Mouse (Mus musculus) neural tube, embryonic 13.5 days (tissue): ENCODE measurements around the gene Tex33. TPM values are rescaled to one million over a fixed set of nuclear protein-coding genes. Genes with fewer than 3 reads are reported as not detected.

ENCODE experiments used
- ATAC-seq: fragments of 200-750 bp; cut with Nextera tagmentation; 2 replicates; pipeline ENCODE4 v1.8.0; 2017; ENCODE audit warnings: low read depth, mild to moderate bottlenecking, moderate TSS enrichment, moderate library complexity
- H3K27ac ChIP-seq: fragments of 300-500 bp; sonication (generic); replicated peaks from 2 replicates; pipeline ENCODE4 v1.5.1; 2015; ENCODE audit warnings: moderate library complexity, mild to moderate bottlenecking, inconsistent platforms
- H3K27me3 ChIP-seq: fragments of 300-500 bp; sonication (generic); 2 replicates; pipeline ENCODE4 v1.6.1; 2015; ENCODE audit warnings: mild to moderate bottlenecking, inconsistent platforms
- H3K36me3 ChIP-seq: fragments of 300-500 bp; sonication (generic); 2 replicates; pipeline ENCODE4 v1.6.1; 2015; ENCODE audit warnings: mild to moderate bottlenecking, inconsistent platforms
- H3K4me1 ChIP-seq: fragments of 300-500 bp; sonication (generic); replicated peaks from 2 replicates; pipeline ENCODE4 v1.6.1; 2015; ENCODE audit warnings: inconsistent platforms
- H3K4me2 ChIP-seq: fragments of 300-500 bp; sonication (generic); 2 replicates; pipeline ENCODE4 v1.6.1; 2015; ENCODE audit warnings: inconsistent platforms, mild to moderate bottlenecking, moderate library complexity
- H3K4me3 ChIP-seq: fragments of 300-500 bp; sonication (generic); 2 replicates; pipeline ENCODE4 v1.5.1; 2015; ENCODE audit warnings: mild to moderate bottlenecking, inconsistent platforms
- H3K9ac ChIP-seq: fragments of 300-500 bp; sonication (generic); 2 replicates; pipeline ENCODE4 v1.6.1; 2015; ENCODE audit warnings: moderate library complexity, mild to moderate bottlenecking, inconsistent platforms
- H3K9me3 ChIP-seq: fragments of 300-500 bp; sonication (generic); 2 replicates; pipeline ENCODE4 v1.6.1; 2016; ENCODE audit warnings: inconsistent platforms
- WGBS: fragments of 180-500 bp; shearing (Covaris S2); methylation state at CpG from one replicate; pipeline ENCODE4 v1.1.7; 2015; 5-methylcytosine and 5-hydroxymethylcytosine counted together
- polyA plus RNA-seq: library from polyadenylated mRNA; unstranded; fragments of >200 nt; fragmentation: Nextera tagmentation; extraction: Ambion mirVana; gene quantifications from 2 replicates; pipeline ENCODE4 v1.2.1, GENCODE M21; 2015

Tex33 gene
- polyA plus RNA-seq, 1 experiment from 2014 or later, result not detected

- Histone ChIP-seq H3K27ac (0 out of 2 replicates have a peak overlapping the region, but pooled peaks have one; percentile 1), H3K4me2 (no peak overlapping the region), H3K9ac (0 out of 2 replicates have a peak overlapping the region, but pooled peaks have one; percentile 22), H3K9me3 (no peaks in the 10 kb centered on the region), H3K36me3 (peaks cover 50% of the 10 kb centered on the region), H3K27me3 (no peaks in the 10 kb centered on the region), H3K4me3 (no peak overlapping the region), H3K4me1 (peaks cover 50% of the 10 kb centered on the region)
- no peak for ATAC-seq
- 85% methylated on average over 10 of the region's 10 CpGs for WGBS
These were observed 35.2 kb upstream of the Tex33 start for GRCm38 (mm10) chr15:78430874-78431273.

GRCm38 (mm10) chr15:78429871-78430622, 34.3 kb upstream of the Tex33 start:
- H3K4me2 ChIP-seq, result peak overlapping the region; percentile 89
- no peaks in the 10 kb centered on the region for H3K27me3 ChIP-seq
- H3K9me3 ChIP-seq, result no peaks in the 10 kb centered on the region
- WGBS, result 82% methylated on average over 13 of the region's 13 CpGs
- peaks cover 41% of the 10 kb centered on the region for H3K4me1 ChIP-seq
- H3K4me3 ChIP-seq, result peak overlapping the region; percentile 68
- ATAC-seq, result no peak
- peak overlapping the region; percentile 87 for H3K9ac ChIP-seq
- H3K27ac ChIP-seq, result peak overlapping the region; percentile 83
- peaks cover 41% of the 10 kb centered on the region for H3K36me3 ChIP-seq

GRCm38 (mm10) chr15:78429139-78429459, 33.4 kb upstream of the Tex33 start:
- no peak for ATAC-seq
- peak overlapping the region; percentile 87 for H3K9ac ChIP-seq
- 2% methylated on average over 3 of the region's 3 CpGs for WGBS
- no peaks in the 10 kb centered on the region for H3K9me3 ChIP-seq
- H3K4me1 ChIP-seq, result peaks cover 33% of the 10 kb centered on the region
- peak overlapping the region; percentile 68 for H3K4me3 ChIP-seq
- 0 out of 2 replicates have a peak, but pooled peaks cover 4% of the 10 kb centered on the region for H3K27me3 ChIP-seq
- peaks cover 35% of the 10 kb centered on the region for H3K36me3 ChIP-seq
- H3K27ac ChIP-seq, result peak overlapping the region; percentile 83
- H3K4me2 ChIP-seq, result peak overlapping the region; percentile 89

GRCm38 (mm10) chr15:78428391-78429138, 32.9 kb upstream of the Tex33 start, which contains the start of gene Kctd17:
Gene Kctd17 (plus strand): TSS chr15:78428564.
- H3K36me3 ChIP-seq, result peaks cover 29% of the 10 kb centered on the region
- H3K27me3 ChIP-seq, result 0 out of 2 replicates have a peak, but pooled peaks cover 4% of the 10 kb centered on the region
- H3K4me2 ChIP-seq, result peak within 1 kb of the TSS; percentile 89
- WGBS, result 1% methylated on average over 51 of the region's 52 CpGs
- peak within 1 kb of the TSS; percentile 87 for H3K9ac ChIP-seq
- no peaks in the 10 kb centered on the region for H3K9me3 ChIP-seq
- H3K4me3 ChIP-seq, result peak within 1 kb of the TSS; percentile 68
- peak; percentile 89 for ATAC-seq
- H3K4me1 ChIP-seq, result peaks cover 31% of the 10 kb centered on the region
- H3K27ac ChIP-seq, result peak within 1 kb of the TSS; percentile 83

- H3K27me3 ChIP-seq, result peaks cover 12% of the 10 kb centered on the region; the same call in 1 of the 2 replicates
- no peak for ATAC-seq
- H3K9ac ChIP-seq, result no peak overlapping the region
- no peaks in the 10 kb centered on the region for H3K9me3 ChIP-seq
- H3K4me1 ChIP-seq, result peaks cover 21% of the 10 kb centered on the region
- H3K27ac ChIP-seq, result no peak overlapping the region
- H3K4me2 ChIP-seq, result no peak overlapping the region
- H3K36me3 ChIP-seq, result no peaks in the 10 kb centered on the region
- H3K4me3 ChIP-seq, result no peak overlapping the region
- 65% methylated on average over 4 of the region's 4 CpGs for WGBS
These were observed 29.5 kb upstream of the Tex33 start for GRCm38 (mm10) chr15:78425230-78425629.

- H3K4me1 ChIP-seq, result peaks cover 14% of the 10 kb centered on the region
- H3K36me3 ChIP-seq, result no peaks in the 10 kb centered on the region
- H3K27ac ChIP-seq, result no peak overlapping the region
- H3K9me3 ChIP-seq, result no peaks in the 10 kb centered on the region
- H3K4me2 ChIP-seq, result no peak overlapping the region
- H3K27me3 ChIP-seq, result peaks cover 12% of the 10 kb centered on the region; the same call in 1 of the 2 replicates
- 26% methylated on average over 11 of the region's 11 CpGs for WGBS
- H3K9ac ChIP-seq, result no peak overlapping the region
- no peak overlapping the region for H3K4me3 ChIP-seq
- ATAC-seq, result no peak
These were observed 28.8 kb upstream of the Tex33 start for GRCm38 (mm10) chr15:78424507-78424906.

GRCm38 (mm10) chr15:78422046-78422956, 26.6 kb upstream of the Tex33 start:
- H3K9me3 ChIP-seq, result no peaks in the 10 kb centered on the region
- no peak overlapping the region for H3K27ac ChIP-seq
- no peak overlapping the region for H3K9ac ChIP-seq
- no peak overlapping the region for H3K4me3 ChIP-seq
- no peaks in the 10 kb centered on the region for H3K36me3 ChIP-seq
- ATAC-seq, result peak; percentile 68; the same call in 1 of the 2 replicates
- peaks cover 12% of the 10 kb centered on the region; the same call in 1 of the 2 replicates for H3K27me3 ChIP-seq
- 0 out of 2 replicates have a peak, but pooled peaks cover 3% of the 10 kb centered on the region for H3K4me1 ChIP-seq
- H3K4me2 ChIP-seq, result no peak overlapping the region
- WGBS, result 19% methylated on average over 16 of the region's 16 CpGs

- Histone ChIP-seq H3K9ac (no peak overlapping the region), H3K27ac (no peak overlapping the region), H3K27me3 (peaks cover 12% of the 10 kb centered on the region; the same call in 1 of the 2 replicates), H3K4me1 (peaks cover 3% of the 10 kb centered on the region; the same call in 1 of the 2 replicates), H3K9me3 (no peaks in the 10 kb centered on the region), H3K4me3 (no peak overlapping the region), H3K4me2 (no peak overlapping the region), H3K36me3 (no peaks in the 10 kb centered on the region)
- 88% methylated on average over 13 of the region's 13 CpGs for WGBS
- no peak for ATAC-seq
These were observed 24.7 kb upstream of the Tex33 start for GRCm38 (mm10) chr15:78420395-78420794.

- WGBS, result 37% methylated on average over 4 of the region's 4 CpGs
- Histone ChIP-seq H3K36me3 (0 out of 2 replicates have a peak, but pooled peaks cover 4% of the 10 kb centered on the region), H3K4me3 (no peak overlapping the region), H3K4me2 (no peak overlapping the region), H3K9ac (no peak overlapping the region), H3K27me3 (peaks cover 10% of the 10 kb centered on the region), H3K9me3 (no peaks in the 10 kb centered on the region), H3K4me1 (no peaks in the 10 kb centered on the region; the same call in 1 of the 2 replicates), H3K27ac (0 out of 2 replicates have a peak overlapping the region, but pooled peaks have one; percentile 2)
- no peak for ATAC-seq
These were observed 21.2 kb upstream of the Tex33 start for GRCm38 (mm10) chr15:78416937-78417336.

- no peak for ATAC-seq
- no peak overlapping the region for H3K9ac ChIP-seq
- H3K4me3 ChIP-seq, result no peak overlapping the region
- no peaks in the 10 kb centered on the region for H3K9me3 ChIP-seq
- no peak overlapping the region for H3K27ac ChIP-seq
- peaks cover 33% of the 10 kb centered on the region for H3K27me3 ChIP-seq
- H3K4me1 ChIP-seq, result peaks cover 16% of the 10 kb centered on the region
- H3K4me2 ChIP-seq, result no peak overlapping the region
- 85% methylated on average over 8 of the region's 8 CpGs for WGBS
- H3K36me3 ChIP-seq, result 0 out of 2 replicates have a peak, but pooled peaks cover 4% of the 10 kb centered on the region
These were observed 18.4 kb upstream of the Tex33 start for GRCm38 (mm10) chr15:78414157-78414556.

GRCm38 (mm10) chr15:78413719-78414117, 18.0 kb upstream of the Tex33 start:
- Histone ChIP-seq H3K36me3 (0 out of 2 replicates have a peak, but pooled peaks cover 4% of the 10 kb centered on the region), H3K4me1 (peaks cover 16% of the 10 kb centered on the region), H3K9ac (no peak overlapping the region), H3K4me3 (no peak overlapping the region), H3K9me3 (no peaks in the 10 kb centered on the region), H3K27me3 (peaks cover 37% of the 10 kb centered on the region), H3K4me2 (no peak overlapping the region), H3K27ac (no peak overlapping the region)
- no peak for ATAC-seq
- 48% methylated on average over 1 of the region's 1 CpGs for WGBS
